Mouse (Mus musculus): ENCODE measurements around the gene Ngp.
"Not testable (repeated sequence)": the region's sequence is repeated elsewhere in the genome, so short reads cannot be mapped to it uniquely, and the experiment has no call there.

Ngp gene

DNA sequence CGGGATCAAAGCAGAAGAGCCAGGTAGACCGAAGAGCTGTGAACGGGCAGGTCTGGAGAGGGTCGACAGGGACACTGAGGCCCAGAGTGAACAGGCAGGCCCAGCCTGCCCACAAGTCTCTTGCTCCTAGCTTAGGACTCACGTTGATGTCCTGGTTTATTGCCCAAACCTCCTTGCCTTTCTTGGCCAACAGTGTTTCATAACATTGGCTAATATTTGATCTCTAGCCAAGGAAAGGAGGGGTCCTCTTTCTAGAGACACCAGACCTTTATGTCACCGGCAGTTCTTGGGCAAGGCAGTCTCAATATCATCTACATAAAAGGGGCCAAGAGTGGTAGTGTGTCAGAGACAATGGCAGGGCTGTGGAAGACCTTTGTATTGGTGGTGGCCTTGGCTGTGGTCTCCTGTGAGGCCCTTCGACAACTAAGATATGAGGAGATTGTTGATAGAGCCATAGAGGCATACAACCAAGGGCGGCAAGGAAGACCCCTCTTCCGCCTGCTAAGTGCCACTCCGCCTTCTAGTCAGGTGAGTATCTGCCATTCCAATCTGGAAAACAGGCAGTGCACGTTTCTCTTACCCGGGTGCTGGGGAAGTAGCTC lies at the start of gene Ngp:
Gene Ngp (plus strand): TSS at position 237 of the 602 bp plus-strand sequence.
- no peak for DNase-seq (ENCODE audit: low spot score)

DNA sequence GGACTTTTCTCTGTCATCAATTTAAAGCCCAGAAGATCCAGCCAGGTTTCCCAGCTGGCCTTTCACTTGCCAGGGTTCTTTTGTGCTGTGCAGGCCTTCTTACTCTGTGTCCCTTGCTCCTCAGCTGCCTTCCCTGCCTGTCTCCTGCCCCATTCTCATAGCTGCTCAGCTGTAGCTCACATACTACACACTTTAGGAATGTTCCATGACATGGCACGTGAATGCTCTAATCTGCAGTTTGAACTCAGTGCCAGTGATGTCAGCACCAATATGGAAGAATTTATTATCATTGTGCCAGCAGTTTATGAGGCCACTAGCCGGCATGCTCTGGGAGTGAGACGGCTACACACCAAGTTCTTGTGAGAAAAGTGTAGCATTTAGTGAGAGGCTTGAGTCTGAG lies 49.7 kb upstream of the Ngp start:
- no peak for DNase-seq (ENCODE audit: low spot score)

DNA sequence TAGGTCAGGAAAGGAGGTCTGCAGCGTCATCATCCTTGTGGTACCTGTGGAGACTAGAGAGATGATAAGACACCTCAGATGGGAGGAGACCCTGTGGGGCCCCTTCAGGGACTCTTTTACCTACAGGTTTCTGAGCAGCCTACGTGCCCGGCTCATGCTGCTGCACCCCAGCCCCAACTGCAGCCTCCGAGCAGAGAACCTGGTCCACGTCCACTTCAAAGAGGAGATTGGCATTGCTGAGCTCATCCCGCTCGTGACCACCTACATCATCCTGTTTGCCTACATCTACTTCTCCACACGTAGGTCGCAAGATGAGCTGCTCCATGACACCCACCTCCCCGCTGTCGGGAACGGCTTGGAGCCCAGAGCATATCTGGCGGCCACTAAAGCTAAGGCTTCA lies 45.7 kb upstream of the Ngp start:
- DNase-seq (ENCODE audit: low spot score) = no peak

DNA sequence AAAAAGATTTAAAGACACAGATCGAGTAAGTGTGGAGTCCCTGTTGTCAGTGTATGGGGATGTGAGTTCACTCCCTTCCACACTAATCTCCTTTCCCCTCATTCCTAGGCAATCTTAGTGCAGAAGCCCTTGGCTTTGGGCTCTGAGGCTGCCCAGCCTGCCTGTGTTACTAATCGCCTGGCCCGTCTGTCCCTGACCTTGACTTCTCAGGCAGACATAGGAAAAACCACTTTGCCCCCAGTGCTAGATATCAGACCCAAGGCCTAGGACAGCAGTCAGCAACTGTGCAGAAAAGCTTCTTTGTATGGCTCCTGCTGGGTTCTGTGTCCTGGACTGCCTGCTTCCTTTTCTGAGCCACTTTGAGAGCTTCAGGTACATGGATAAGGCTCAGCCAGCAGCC lies 43.9 kb upstream of the Ngp start:
- DNase-seq (ENCODE audit: low spot score) = no peak

DNA sequence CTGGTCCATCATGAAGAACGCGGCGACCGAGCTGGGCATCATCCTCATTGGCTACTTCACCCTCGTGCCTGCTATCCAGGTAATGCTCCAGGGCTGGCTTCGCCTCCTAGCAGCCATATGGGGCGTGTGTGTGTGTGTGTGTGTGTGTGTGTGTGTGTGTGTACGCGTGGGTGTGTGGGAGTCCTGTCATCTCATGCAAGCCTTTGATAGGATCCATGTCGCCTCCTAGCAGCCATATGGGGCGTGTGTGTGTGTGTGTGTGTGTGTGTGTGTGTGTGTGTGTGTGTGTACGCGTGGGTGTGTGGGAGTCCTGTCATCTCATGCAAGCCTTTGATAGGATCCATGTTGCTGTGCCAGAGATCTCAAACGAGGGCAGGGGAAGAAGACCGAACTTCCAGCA lies 41.9 kb upstream of the Ngp start:
- DNase-seq (ENCODE audit: low spot score) = not testable (repeated sequence)

DNA sequence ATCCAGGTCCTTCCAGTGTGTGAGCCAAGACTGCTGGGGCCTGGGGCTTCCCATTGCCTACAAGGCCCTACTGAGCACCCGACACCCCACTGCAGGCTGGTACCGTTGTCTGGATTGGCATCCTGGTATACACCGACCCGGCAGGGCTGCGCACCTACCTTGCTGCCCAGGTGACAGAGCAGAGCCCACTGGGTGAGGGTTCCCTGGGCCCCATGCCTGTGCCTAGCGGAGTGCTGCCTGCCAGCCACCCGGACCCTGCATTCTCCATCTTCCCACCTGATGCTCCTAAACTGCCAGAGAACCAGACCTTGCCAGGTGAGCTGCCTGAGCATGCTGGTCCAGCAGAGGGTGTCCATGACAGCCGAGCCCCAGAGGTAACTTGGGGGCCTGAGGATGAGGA lies 40.2 kb upstream of the Ngp start:
- no peak for DNase-seq (ENCODE audit: low spot score)

DNA sequence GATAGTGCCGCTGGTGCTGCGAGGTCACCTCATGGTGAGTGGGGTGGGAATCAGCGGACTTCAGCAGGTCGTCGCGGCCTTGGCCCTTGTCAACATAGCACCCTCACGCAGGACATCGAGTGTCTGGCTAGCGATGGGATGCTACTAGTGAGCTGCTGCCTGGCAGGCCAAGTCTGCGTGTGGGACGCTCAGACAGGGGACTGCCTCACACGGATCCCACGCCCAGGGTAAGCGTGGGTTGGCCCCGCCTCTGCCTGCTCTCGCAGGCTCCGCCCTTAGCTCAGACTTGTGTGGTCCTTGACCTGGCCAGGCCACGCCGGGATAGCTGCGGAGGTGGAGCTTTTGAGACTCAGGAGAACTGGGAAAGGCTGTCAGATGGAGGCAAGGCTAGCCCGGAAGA lies 38.9 kb upstream of the Ngp start:
- no peak for DNase-seq (ENCODE audit: low spot score)

DNA sequence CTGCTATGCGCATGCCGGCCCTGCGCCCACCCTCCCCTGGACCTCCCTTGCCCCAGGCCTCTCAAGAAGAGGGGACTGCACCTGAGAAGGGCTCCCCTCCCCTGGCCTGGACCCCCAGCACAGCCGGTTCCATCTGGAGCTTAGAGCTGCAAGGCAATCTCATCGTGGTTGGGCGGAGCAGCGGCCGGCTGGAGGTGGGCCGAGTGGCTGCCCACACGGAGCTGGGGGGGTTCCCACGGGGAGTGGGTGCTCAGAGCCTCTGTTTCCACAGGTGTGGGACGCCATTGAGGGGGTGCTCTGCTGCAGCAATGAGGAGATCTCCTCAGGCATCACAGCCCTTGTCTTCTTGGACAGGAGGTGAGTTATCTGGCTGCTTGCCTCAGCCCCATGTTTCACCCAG lies 38.3 kb upstream of the Ngp start:
- DNase-seq (ENCODE audit: low spot score) = no peak

DNA sequence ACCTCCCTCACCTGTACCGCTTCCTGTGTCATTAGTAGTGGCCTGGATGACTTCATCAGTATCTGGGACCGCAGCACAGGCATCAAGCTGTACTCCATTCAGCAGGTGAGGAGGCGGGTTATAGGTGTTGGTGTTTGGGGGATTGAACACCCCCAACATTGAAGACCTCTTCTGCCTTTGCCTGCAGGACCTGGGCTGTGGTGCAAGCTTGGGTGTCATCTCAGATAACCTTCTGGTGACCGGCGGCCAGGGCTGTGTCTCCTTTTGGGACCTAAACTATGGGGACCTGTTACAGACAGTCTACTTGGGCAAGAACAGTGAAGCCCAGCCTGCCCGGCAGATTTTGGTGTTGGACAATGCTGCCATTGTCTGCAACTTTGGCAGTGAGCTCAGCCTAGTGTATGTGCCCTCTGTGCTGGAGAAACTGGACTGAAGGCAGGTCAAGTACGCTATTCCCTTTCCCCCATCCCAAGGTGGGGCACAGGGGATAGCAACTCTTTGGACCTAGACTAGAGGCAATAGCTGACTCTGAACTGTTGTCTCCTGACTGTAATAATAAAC lies 35.1 kb upstream of the Ngp start:
- no peak for DNase-seq (ENCODE audit: low spot score)

DNA sequence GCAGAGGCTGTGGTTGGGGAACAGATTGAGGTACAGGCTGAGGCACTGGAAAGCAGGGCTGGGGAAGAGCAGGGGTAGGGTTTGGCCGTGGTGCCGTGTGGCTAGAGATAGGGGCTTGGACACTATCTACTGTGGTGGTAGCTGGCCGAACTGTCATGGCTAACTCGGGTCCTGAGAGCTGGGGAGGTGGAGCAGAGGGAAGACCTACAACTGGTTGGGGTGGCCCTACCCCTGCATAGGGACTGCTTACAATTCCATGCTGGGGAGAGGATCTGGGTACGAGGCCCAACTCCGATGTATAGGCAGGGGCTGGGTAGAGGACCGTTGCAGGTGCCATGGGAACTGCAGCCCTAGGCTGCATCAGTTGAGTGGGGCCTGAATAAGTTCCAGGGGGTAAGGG lies 31.5 kb upstream of the Ngp start:
- no peak for DNase-seq (ENCODE audit: low spot score)

DNA sequence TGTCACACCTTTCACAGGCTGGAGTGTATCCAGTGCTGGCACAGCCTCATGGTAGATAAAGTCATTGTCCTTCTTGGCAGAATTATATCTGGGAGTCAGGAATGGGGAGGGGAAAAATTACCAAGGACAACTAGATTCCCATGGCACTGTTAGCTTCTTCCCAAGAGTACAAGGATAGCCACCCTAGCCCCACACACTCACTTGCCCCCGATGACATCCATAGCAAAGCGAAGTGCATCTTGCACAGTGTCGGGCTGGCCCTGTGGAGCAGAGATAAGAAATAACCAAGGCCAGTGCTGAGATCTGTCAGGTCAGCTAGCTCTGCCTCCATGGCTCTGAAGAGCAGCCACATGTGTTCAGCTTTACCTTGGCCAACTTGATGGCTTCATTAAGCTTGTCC lies 28.7 kb upstream of the Ngp start:
- DNase-seq (ENCODE audit: low spot score) = no peak

DNA sequence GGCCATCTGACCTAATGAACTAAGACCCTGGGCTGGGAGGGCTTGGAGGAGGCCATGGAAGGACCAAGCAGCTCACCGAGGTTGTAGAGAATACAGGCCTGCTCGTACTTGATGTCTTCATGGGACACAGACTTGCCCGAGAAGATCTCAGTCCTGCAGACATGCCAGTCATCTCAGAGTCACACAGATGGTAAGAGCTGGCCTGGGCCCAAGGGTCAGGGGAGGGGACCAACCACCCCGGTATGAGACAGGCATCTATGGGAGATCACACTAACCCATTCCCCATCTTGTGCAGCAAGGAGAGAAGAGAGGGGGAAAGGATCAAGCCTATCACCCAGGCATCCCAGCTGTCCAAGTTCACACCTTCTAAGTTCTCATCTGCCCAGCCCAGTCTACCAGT lies 26.3 kb upstream of the Ngp start:
- DNase-seq (ENCODE audit: low spot score) = no peak

DNA sequence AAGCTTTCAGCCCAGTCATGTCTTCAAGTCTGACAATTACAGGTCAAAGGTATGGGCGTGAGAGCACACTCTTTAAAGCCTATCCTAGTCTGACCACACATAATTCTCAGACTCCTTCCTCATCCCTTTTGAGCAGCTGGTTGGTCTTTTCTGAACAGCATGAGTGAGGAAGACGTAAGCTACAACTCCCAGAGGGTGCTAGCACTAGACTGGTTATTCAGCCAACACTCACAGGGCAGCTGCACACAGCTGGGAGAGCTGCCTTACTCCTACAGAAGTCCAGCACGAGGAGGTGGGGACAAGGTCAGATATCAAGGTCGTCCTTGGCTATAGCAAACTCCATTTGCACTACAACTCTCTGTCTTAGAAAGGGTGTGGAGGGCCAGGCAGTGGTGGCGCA lies 18.9 kb upstream of the Ngp start:
- DNase-seq (ENCODE audit: low spot score) = no peak

DNA sequence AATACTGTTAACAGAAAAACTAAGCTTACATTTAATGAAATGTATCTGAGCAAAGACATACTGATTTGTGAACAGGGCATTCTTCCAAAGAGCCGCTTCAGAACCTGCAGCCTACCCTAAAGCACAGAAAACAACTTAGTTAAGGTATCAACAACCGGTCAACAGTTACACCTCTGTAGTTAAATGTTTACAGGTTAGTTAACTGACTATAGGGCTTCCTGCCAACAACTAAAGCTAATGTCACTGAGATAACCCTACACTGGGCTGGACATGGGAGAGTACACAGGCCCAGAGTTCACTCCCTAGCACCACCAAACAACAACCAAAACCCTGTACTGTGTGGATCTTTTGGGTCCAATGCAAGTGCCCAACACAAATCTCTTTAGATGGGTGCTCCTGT lies 16.8 kb upstream of the Ngp start:
- DNase-seq (ENCODE audit: low spot score) = no peak

DNA sequence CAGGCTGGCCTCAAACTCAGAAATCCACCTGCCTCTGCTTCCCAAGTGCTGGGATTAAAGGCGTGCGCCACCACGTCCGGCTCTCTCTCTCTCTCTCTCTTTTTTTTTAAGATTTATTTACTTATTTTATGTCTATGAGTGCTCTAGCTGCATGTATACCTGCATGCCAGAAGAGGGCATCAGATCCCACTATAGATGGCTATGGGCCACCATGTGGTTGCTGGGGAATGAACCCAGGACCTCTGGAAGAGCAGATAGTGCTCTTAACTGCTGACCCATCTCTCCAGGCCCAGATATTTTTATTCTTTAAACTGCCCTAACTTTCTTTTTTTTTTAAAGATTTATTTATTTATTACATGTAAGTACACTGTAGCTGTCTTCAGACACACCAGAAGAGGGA lies 16.3 kb upstream of the Ngp start:
- DNase-seq (ENCODE audit: low spot score) = not testable (repeated sequence)

DNA sequence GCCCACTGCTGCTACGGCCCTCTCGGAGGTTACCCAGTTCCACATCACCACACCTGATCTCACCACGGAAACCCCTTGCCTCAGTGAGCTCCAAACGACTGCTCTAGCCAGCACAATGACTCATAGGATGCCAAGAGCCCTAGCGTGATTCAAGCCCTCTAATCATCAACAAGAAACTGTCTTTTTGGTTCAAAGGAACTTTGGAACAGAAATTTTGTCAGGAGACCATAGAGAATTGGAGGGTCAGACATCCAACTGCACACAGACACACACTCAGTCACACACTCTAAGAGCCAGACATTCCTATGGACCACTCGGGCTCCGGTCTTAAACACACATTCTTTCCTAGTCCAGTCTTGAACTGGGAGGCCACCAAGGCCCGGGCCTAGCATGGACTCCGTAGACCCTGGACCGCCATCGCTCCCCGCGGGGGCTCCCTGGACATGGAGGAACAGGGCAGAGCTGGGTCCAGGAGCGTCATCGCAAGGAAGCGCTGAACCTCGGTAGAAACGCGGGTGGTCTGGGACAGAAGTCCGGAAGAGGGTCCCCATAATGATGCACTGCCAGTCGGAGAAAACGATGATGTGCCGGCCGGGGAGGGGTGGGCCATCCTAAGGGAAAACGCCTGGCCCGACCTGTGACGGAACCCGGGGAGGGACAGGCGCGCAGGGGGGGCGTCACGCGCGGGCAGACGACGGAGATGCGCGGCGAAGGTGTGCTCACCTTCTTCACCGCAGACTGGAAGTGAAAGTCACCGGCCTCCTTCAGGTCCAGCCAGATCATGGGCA lies 12.0 kb upstream of the Ngp start:
- DNase-seq (ENCODE audit: low spot score) = no peak

DNA sequence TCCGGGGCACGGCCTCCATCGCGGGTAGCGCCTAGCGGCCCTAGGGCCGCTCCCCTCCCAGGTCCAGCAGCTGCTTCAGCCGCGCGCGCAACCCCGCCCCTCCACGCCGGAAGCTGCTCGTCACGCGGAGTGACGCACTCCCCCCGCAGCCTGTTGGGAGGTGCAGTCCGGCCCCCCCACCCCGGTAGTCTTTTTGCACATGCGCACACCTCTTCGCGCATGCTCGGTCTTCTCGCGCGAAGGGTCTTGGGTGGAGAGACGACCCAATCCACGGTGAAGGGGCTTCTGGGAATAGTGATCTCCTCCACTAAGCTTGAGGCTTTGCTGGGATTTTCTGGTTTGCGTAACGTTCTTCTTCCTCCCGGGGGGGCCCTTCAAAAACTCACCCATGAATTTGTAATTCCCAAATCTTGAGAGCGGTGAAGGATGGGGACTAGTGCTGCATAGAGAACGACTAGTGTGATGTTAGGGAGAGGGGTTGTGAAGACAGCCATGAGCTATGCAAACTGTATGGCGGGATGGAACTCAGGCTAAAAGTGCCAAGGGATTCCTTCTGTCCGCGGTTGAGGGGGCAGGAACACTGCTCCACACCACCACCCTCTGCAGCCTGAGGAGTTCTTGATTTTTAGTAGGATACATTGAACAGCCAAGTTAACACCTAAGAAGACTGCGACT lies 11.3 kb upstream of the Ngp start, which contains the start of gene Ptpn23:
Gene Ptpn23 (minus strand): TSS at position 115 of the 675 bp plus-strand sequence.
- DNase-seq (ENCODE audit: low spot score) = peak; percentile 95

DNA sequence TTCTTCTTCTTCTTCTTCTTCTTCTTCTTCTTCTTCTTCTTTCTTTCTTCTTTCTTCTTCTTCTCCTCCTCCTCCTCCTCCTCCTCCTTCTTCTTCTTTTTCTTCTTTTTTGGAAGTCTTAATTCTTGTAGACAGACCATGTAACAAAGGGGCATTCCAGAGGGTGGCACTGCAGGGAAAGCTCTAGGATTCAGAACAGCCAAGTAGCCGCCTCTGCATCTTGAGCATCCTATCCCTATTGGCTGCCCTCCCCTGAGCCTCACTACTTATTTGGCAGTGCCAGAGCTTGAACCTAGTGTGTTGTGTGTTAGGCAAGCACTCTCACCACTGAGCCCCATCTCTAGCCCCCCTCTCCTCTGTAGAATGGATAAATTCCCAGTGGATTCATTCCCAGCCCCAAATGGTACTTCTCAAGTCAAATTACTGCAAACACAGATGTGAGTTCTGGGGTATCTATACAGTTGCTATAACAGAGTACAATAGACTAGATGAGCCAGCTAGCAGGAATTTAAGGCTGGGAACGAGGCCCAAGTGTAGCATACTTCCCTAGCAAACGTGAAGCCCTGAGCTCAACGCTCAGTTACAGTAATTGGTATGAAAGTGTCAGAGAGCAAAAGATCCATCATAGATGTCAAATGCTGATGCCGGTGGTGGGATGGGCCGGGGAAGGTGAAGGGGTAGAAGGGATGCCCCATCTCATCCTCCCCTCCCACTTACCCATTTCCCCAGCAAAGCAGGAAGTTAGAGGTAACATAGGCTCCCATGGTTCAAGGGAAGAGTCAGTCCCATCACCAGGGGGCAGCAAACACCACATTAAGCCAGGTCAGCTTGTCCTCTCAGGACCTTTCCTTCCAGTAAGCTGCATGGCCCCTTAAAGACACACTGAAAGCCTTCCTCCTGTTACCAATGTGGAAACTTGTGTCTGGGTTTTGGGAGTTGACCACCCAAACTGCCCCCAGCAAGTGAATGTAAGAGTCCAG lies 8.3 kb upstream of the Ngp start:
- peak; percentile 89 for DNase-seq (ENCODE audit: low spot score)

DNA sequence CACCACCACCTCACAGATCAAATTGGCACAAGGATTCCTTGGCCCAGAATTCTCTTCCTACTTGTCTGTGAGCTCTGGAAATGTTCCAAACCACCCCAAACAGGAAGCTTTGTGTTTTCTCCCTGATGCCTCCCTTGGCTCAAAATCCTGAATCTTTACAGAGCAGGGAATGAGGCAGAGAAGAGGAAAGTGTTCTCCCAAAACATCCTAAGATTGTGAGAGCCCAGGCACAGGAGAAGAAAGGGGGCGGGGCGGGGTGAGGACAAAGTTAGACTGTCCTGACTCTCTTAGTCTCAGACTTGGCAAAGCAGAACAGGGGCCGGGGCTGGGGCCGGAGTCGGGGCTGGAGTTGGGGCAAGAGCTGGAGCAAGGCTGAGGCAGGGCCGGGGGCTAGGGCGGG lies 6.6 kb upstream of the Ngp start:
- no peak for DNase-seq (ENCODE audit: low spot score)

DNA sequence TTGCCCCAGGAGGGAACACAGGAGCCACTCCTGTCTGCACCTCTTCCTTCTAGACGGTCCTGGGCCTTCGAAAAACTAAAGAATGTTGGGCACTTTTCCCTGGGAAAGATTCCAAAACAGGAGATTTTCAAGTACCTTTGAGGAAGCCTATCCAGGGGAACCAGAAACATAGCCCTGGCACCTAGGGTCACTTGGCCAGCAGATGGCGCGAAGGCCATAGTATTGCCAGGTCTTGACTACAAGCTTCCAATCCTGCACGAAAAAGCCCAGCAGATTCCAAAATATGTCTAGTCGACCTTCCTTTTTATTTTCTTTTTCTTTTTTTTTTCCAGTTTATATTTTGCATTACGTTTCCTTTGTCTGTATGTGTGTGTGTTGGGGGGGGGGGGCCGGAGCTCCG lies 5.8 kb upstream of the Ngp start:
- DNase-seq (ENCODE audit: low spot score) = peak; percentile 45

DNA sequence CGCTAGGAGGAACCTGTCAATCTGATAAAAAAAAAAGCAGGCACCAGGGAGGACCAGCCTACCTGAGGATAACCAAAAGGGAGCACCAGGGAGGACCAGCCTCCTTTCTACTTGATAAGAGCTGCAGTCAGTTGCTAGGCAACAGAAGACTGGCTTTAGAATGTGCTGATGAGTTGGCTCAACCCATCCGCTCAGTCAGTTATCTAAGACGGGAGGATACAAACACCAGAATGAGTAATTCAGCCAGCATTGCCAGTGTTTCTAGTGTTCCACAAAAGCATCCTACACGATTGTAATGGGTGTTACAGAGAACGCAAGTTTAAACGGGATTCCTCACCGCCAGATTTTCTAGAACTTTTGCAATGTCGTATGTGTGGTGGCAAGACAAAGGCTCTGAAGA lies 11.7 kb downstream of the Ngp start:
- DNase-seq (ENCODE audit: low spot score) = peak; percentile 35

DNA sequence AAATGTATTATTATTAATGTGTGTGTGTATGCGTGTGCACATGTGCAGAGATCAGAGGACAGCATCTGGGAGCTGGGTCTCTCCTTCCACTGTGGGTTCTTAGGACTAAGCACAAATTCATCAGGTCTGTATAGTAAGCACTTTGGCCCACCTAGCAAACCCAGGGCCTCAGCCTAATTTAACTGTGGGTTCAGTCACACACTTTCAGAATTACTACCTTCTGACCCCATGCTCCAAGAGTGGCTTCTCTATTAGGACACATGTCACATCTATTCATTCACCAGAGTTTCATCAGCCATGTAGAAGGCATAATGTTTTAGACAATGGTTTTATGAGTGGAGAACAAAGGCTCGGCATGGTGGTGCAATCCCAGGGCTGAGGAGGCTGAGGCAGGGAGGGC lies 13.5 kb downstream of the Ngp start:
- DNase-seq (ENCODE audit: low spot score) = no peak
